In genomic region chr8:117738206-117738605, GRCm38 (mm10) we compare ENCODE assay signal across 12 mouse cellular contexts. TPM values are rescaled to one million over a fixed set of nuclear protein-coding genes. Genes with fewer than 3 reads are reported as not detected.
"Had no signal": no experiment of that assay in that cellular context is flagged by ENCODE, and none has a peak within 500 bp of the region (broad histone marks: within the 10 kb centered on the region; RNA-seq: fewer than 3 reads in every experiment).

No protein-coding gene starts in this region.

RNA-seq across cellular contexts. Expression of gene Hsd17b2, which starts 36.5 kb away (rescaled TPM):
- polyA plus RNA-seq: limb, embryonic 10.5 days; limb, embryonic 11.5 days; limb, embryonic 12.5 days; limb, embryonic 13.5 days; lung, embryonic 16.5 days; macrophage; midbrain, embryonic 12.5 days; midbrain, embryonic 14.5 days; midbrain, embryonic 15.5 days; myocyte; neural tube, embryonic 11.5 days; neural tube, embryonic 12.5 days had no signal
